Mouse (Mus musculus): ENCODE results near the gene Ehd1. TPM values are rescaled to one million over a fixed set of nuclear protein-coding genes. Genes with fewer than 3 reads are reported as not detected.

Gene Ehd1
- total RNA-seq, 2 experiments from 2014 or later: 36.4 to 43.5 TPM

- intact Hi-C loops (cut with DNase I): loop anchor here (2.0 to 10.0 kb wide), 3 partner anchors 63 to 247 kb away; partner anchors contain the start of genes Arl2, Batf2, Cdca5 and Gm28374
These were observed 55.4 kb downstream of the Ehd1 start for GRCm38 (mm10) chr19:6331719-6332516.

GRCm38 (mm10) chr19:6333761-6334595 lies 57.5 kb downstream of the Ehd1 start:
- no peak for TF ChIP-seq CTCF (IDR thresholded peaks at IDR 0.05)
- H3K4me3 ChIP-seq: peak overlapping the region; percentile 18; the same call in 1 of the 2 replicates
- intact Hi-C loops (cut with DNase I): loop anchor here (5.0 to 10.0 kb wide), 2 partner anchors 192 to 249 kb away; partner anchors contain the start of genes Arl2, Batf2, Cdca5 and Gm28374
- peak overlapping the region; percentile 70 for H3K27ac ChIP-seq
- DNase-seq (ENCODE audit: extremely low spot score in 1 of 2, low spot score in 2 of 2): no peak

More at GRCm38 (mm10) chr19:6331719-6332516, 55.4 kb downstream of the Ehd1 start:
- TF ChIP-seq CTCF (IDR thresholded peaks at IDR 0.05): peak; percentile 94
- H3K4me3 ChIP-seq: no peak overlapping the region
- H3K27ac ChIP-seq: no peak overlapping the region
- DNase-seq (ENCODE audit: extremely low spot score in 1 of 2, low spot score in 2 of 2): peak in 1 of 2 experiments; percentile 52

GRCm38 (mm10) chr19:6334673-6335457 lies 58.3 kb downstream of the Ehd1 start, which contains the start of gene Men1:
Gene Men1, plus strand, starts transcription at chr19:6334979.
- peak; percentile 95 for DNase-seq (ENCODE audit: extremely low spot score in 1 of 2, low spot score in 2 of 2)
- intact Hi-C loops (cut with DNase I): loop anchor here (5.0 to 10.0 kb wide), 2 partner anchors 193 to 250 kb away; partner anchors contain the start of genes Arl2, Batf2, Cdca5 and Gm28374
- H3K27ac ChIP-seq: peak within 1 kb of the TSS; percentile 96
- H3K4me3 ChIP-seq: peak within 1 kb of the TSS; percentile 68
- TF ChIP-seq CTCF (IDR thresholded peaks at IDR 0.05): peak; percentile 55

- no peak for TF ChIP-seq CTCF (IDR thresholded peaks at IDR 0.05)
- intact Hi-C loops (cut with DNase I): loop anchor here (10.0 kb wide), 1 partner anchor 251 kb away; the partner anchor contains the start of genes Cdca5, Gm28374, Tmem262 and Zfpl1
- no peak for DNase-seq (ENCODE audit: extremely low spot score in 1 of 2, low spot score in 2 of 2)
- H3K27ac ChIP-seq: peak overlapping the region; percentile 96
- peak overlapping the region; percentile 68 for H3K4me3 ChIP-seq
These were observed 58.9 kb downstream of the Ehd1 start for GRCm38 (mm10) chr19:6335458-6335827.

GRCm38 (mm10) chr19:6336920-6337319 lies 60.4 kb downstream of the Ehd1 start:
- intact Hi-C loops (cut with DNase I): loop anchor here (10.0 kb wide), 1 partner anchor 252 kb away; the partner anchor contains the start of genes Cdca5, Gm28374, Tmem262 and Zfpl1
- Histone ChIP-seq H3K27ac (no peak overlapping the region), H3K4me3 (peak overlapping the region; percentile 68; the same call in 1 of the 2 replicates)
- TF ChIP-seq CTCF (IDR thresholded peaks at IDR 0.05): no peak
- DNase-seq (ENCODE audit: extremely low spot score in 1 of 2, low spot score in 2 of 2): no peak

GRCm38 (mm10) chr19:6338171-6338570 lies 61.6 kb downstream of the Ehd1 start:
- DNase-seq (ENCODE audit: extremely low spot score in 1 of 2, low spot score in 2 of 2): no peak
- intact Hi-C loops (cut with DNase I): loop anchor here (10.0 kb wide), 1 partner anchor 253 kb away; the partner anchor contains the start of genes Cdca5, Gm28374, Tmem262 and Zfpl1
- no peak overlapping the region for H3K27ac ChIP-seq
- no peak for TF ChIP-seq CTCF (IDR thresholded peaks at IDR 0.05)
- H3K4me3 ChIP-seq: no peak overlapping the region

- no peak overlapping the region for H3K4me3 ChIP-seq
- no peak for DNase-seq (ENCODE audit: extremely low spot score in 1 of 2, low spot score in 2 of 2)
- no peak for TF ChIP-seq CTCF (IDR thresholded peaks at IDR 0.05)
- H3K27ac ChIP-seq: no peak overlapping the region
- intact Hi-C loops (cut with DNase I): loop anchor here (10.0 kb wide), 1 partner anchor 254 kb away; the partner anchor contains the start of genes Cdca5, Gm28374, Tmem262 and Zfpl1
These were observed 62.2 kb downstream of the Ehd1 start for GRCm38 (mm10) chr19:6338716-6339115.

GRCm38 (mm10) chr19:6339191-6339590 lies 62.7 kb downstream of the Ehd1 start:
- no peak for TF ChIP-seq CTCF (IDR thresholded peaks at IDR 0.05)
- no peak overlapping the region for H3K4me3 ChIP-seq
- no peak overlapping the region for H3K27ac ChIP-seq
- intact Hi-C loops (cut with DNase I): loop anchor here (10.0 kb wide), 1 partner anchor 254 kb away; the partner anchor contains the start of genes Cdca5, Gm28374, Tmem262 and Zfpl1
- DNase-seq (ENCODE audit: extremely low spot score in 1 of 2, low spot score in 2 of 2): no peak

- peak overlapping the region; percentile 81 for H3K4me3 ChIP-seq
- intact Hi-C loops (cut with DNase I): loop anchor here (10.0 kb wide), 1 partner anchor 255 kb away; the partner anchor contains the start of genes Cdca5, Gm28374, Tmem262 and Zfpl1
- TF ChIP-seq CTCF (IDR thresholded peaks at IDR 0.05): peak; percentile 21
- H3K27ac ChIP-seq: peak overlapping the region; percentile 76
- DNase-seq (ENCODE audit: extremely low spot score in 1 of 2, low spot score in 2 of 2): no peak
These were observed 63.5 kb downstream of the Ehd1 start for GRCm38 (mm10) chr19:6339890-6340504.

All from left cerebral cortex, adult 2 months (tissue).